ENCODE assay signal across 27 mouse cellular contexts in the genomic region with DNA sequence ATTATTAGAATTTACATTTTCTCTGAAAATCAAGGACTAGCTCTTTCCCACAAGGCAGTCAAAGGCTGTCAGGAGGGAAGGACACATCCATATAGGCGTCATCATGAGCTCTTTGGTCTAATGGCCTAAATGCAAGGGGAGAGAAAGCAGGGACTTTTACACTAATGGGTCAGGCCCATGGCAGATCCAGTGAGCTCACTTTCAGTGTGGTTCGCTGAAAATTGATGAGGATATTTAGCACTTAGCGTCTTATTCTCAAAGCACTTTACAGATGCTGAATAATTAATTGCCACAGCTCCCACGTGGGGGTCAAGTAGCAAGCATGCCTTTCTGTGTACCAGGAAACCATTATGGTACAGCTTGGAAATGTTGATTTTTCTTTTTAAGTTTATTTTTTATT. TPM values are rescaled to one million over a fixed set of nuclear protein-coding genes. Genes with fewer than 3 reads are reported as not detected.
"Had no signal": no experiment of that assay in that cellular context is flagged by ENCODE, and none has a peak within 500 bp of the region (broad histone marks: within the 10 kb centered on the region; RNA-seq: fewer than 3 reads in every experiment).

No protein-coding gene starts in this region.

- H3K9me3 ChIP-seq: limb, embryonic 10.5 days; limb, embryonic 13.5 days; liver, embryonic 12.5 days; liver, embryonic 15.5 days; lung, embryonic 15.5 days; midbrain, embryonic 10.5 days; midbrain, embryonic 13.5 days; stomach, embryonic 15.5 days had no signal

- H3K27ac ChIP-seq: kidney, postnatal 0 days; layer of hippocampus, adult 2 months; limb, embryonic 10.5 days; limb, embryonic 13.5 days; liver, embryonic 12.5 days; liver, embryonic 15.5 days; lung, embryonic 15.5 days; midbrain, embryonic 13.5 days; stomach, embryonic 15.5 days had no signal

- H3K9ac ChIP-seq: limb, embryonic 13.5 days; liver, embryonic 12.5 days; liver, embryonic 15.5 days; lung, embryonic 15.5 days; midbrain, embryonic 13.5 days; stomach, embryonic 15.5 days had no signal

- H3K36me3 ChIP-seq: limb, embryonic 10.5 days; limb, embryonic 13.5 days; liver, embryonic 12.5 days; liver, embryonic 15.5 days; lung, embryonic 15.5 days; midbrain, embryonic 10.5 days; midbrain, embryonic 13.5 days; stomach, embryonic 15.5 days had no signal

- DNase-seq: kidney, adult 2 months; kidney, postnatal 25 days; layer of hippocampus, adult 9-11 months; liver; lung, adult 18-20 months; lung, postnatal 10 days; lung, postnatal 36 days; right cerebral cortex, adult 18-20 months; right cerebral cortex, postnatal 14 days; right cerebral cortex, postnatal 4 days; spleen, adult 18-20 months; thymus, adult 18-20 months; thymus, postnatal 36 days had no signal

- H3K4me1 ChIP-seq: limb, embryonic 10.5 days; limb, embryonic 13.5 days; liver, embryonic 12.5 days; liver, embryonic 15.5 days; lung, embryonic 15.5 days; midbrain, embryonic 10.5 days; midbrain, embryonic 13.5 days; stomach, embryonic 15.5 days had no signal

- H3K4me2 ChIP-seq: limb, embryonic 13.5 days; liver, embryonic 12.5 days; liver, embryonic 15.5 days; lung, embryonic 15.5 days; midbrain, embryonic 13.5 days; stomach, embryonic 15.5 days had no signal

- ATAC-seq: liver, embryonic 12.5 days; midbrain, embryonic 13.5 days; midbrain, embryonic 16.5 days had no signal

- H3K4me3 ChIP-seq: layer of hippocampus, adult 2 months; limb, embryonic 10.5 days; limb, embryonic 13.5 days; liver, embryonic 12.5 days; liver, embryonic 15.5 days; lung, embryonic 15.5 days; megakaryocyte, embryonic 14.5 days; midbrain, embryonic 10.5 days; midbrain, embryonic 13.5 days; myocyte; stomach, embryonic 15.5 days had no signal

- H3K27me3 ChIP-seq: limb, embryonic 13.5 days; liver, embryonic 12.5 days; liver, embryonic 15.5 days; lung, embryonic 15.5 days; midbrain, embryonic 13.5 days; stomach, embryonic 15.5 days had no signal

RNA-seq across cellular contexts. Expression of gene Slc4a4, which starts 16.5 kb away (rescaled TPM):
- total RNA-seq: monocyte, adult 5-6 weeks had no signal
